Mouse (Mus musculus) kidney, embryonic 15.5 days (tissue): ENCODE results near the gene Itga6. TPM values are rescaled to one million over a fixed set of nuclear protein-coding genes. Genes with fewer than 3 reads are reported as not detected.

ENCODE experiments used
- ATAC-seq: fragments of 200-750 bp; cut with Nextera tagmentation; replicated peaks from 2 replicates; pipeline ENCODE4 v1.8.0; 2017; ENCODE audit warnings: moderate TSS enrichment; ENCODE audit not compliant: low FRiP score
- H3K27ac ChIP-seq: fragments of 300-500 bp; sonication (generic); 2 replicates; pipeline ENCODE4 v1.5.1; 2015; ENCODE audit warnings: mild to moderate bottlenecking, inconsistent platforms
- H3K27me3 ChIP-seq: fragments of 300-500 bp; sonication (generic); 2 replicates; pipeline ENCODE4 v1.6.1; 2015; ENCODE audit warnings: inconsistent platforms
- H3K36me3 ChIP-seq: fragments of 300-500 bp; sonication (generic); 2 replicates; pipeline ENCODE4 v1.6.1; 2015; ENCODE audit warnings: inconsistent platforms
- H3K4me1 ChIP-seq: fragments of 300-500 bp; sonication (generic); 2 replicates; pipeline ENCODE4 v1.6.1; 2015; ENCODE audit warnings: inconsistent platforms
- H3K4me2 ChIP-seq: fragments of 300-500 bp; sonication (generic); 2 replicates; pipeline ENCODE4 v1.6.1; 2015; ENCODE audit warnings: moderate library complexity, mild to moderate bottlenecking, inconsistent platforms
- H3K4me3 ChIP-seq: fragments of 300-500 bp; sonication (generic); replicated peaks from 2 replicates; pipeline ENCODE4 v1.5.1; 2015; ENCODE audit warnings: mild to moderate bottlenecking, inconsistent platforms
- H3K9ac ChIP-seq: fragments of 300-500 bp; sonication (generic); 2 replicates; pipeline ENCODE4 v1.6.1; 2015; ENCODE audit warnings: mild to moderate bottlenecking, inconsistent platforms
- H3K9me3 ChIP-seq: fragments of 300-500 bp; sonication (generic); replicated peaks from 2 replicates; pipeline ENCODE4 v1.6.1; 2016; ENCODE audit warnings: inconsistent platforms
- whole genome bisulfite sequencing: fragments of 180-500 bp; shearing (Covaris S2); methylation state at CpG from one replicate; pipeline ENCODE4 v1.1.7; 2015; ENCODE audit warnings: mixed read lengths; 5-methylcytosine and 5-hydroxymethylcytosine counted together
- polyA plus RNA-seq: library from polyadenylated mRNA; unstranded; fragments of >200 nt; fragmentation: Nextera tagmentation; extraction: Ambion mirVana; gene quantifications from 2 replicates; pipeline ENCODE4 v1.2.1, GENCODE M21; 2015

The Itga6 gene
- 69.9 and 74.6 TPM in 2 replicates for polyA plus RNA-seq

DNA sequence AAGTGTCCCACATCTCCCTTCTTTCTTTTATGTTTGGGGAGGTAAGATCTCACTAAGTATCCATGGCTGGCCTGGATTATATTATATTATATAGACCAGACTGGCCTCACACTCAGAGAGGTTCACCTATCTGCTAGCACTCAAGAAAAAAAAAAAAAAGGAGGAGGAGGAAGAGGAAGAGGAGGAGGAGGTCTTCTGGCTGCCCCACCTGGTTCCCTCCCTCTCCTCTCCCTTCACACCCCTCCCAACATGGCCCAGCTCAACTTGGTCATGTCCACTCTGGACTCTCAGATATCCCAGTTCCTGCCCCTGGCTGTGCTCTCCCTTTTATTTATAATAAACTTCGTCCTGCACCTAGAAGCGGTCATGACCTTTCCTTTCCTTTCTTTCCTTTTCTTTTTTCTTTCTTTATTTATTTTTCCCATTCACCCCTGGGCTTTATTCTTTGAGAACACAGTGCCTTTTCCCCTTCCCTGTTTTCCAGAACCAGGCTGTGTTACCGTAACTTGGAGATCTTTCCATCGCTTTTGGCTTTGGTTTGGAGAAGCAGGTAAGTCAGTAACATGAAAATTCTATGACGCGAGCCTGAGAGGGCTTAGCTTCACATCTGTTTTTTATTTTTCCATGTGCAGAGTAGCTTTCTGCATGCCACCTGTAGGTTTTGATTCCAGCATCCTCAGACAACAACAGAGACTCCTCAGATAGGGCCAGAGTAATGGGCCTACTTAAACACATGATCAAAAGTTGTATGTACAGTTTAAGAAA is at the start of gene Itga6:
Gene Itga6, plus strand, starts transcription at position 7 of the 765 bp plus-strand sequence.
- H3K4me2 ChIP-seq, result peak within 1 kb of the TSS; percentile 24
- no peaks in the 10 kb centered on the region for H3K9me3 ChIP-seq
- H3K4me3 ChIP-seq, result no peak within 1 kb of the TSS
- ATAC-seq, result no peak
- H3K27me3 ChIP-seq, result no peaks in the 10 kb centered on the region
- peaks cover 34% of the 10 kb centered on the region for H3K4me1 ChIP-seq
- H3K36me3 ChIP-seq, result no peaks in the 10 kb centered on the region
- H3K27ac ChIP-seq, result peak within 1 kb of the TSS; percentile 66
- H3K9ac ChIP-seq, result no peak within 1 kb of the TSS
- 81% methylated on average over 6 of the region's 6 CpGs for WGBS

DNA sequence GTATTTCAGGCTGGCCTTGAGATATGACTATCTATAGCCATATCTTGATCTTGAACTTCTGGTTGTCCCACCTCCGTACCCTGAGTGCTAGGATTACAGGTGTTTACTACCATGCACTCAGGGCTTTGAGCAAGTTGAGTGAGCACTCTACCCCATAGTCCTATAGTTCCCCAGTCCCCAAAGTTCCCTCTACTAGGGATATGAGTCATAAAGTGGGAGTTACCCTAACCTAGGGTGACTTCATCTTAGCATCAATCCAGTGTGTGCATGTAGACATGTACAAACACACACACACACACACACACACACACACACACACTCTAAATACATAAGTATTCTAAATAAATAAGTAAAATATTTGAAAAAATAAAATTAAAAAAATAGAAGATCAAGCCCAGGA is 48.6 kb upstream of the Itga6 start:
- Histone ChIP-seq H3K36me3 (no peaks in the 10 kb centered on the region), H3K27me3 (no peaks in the 10 kb centered on the region), H3K9me3 (0 out of 2 replicates have a peak, but pooled peaks cover 4% of the 10 kb centered on the region), H3K27ac (no peak overlapping the region), H3K4me3 (no peak overlapping the region), H3K4me1 (peaks cover 17% of the 10 kb centered on the region; the same call in 1 of the 2 replicates), H3K9ac (no peak overlapping the region), H3K4me2 (no peak overlapping the region)
- WGBS, result 87% methylated on average over 1 of the region's 1 CpGs
- ATAC-seq, result no peak

DNA sequence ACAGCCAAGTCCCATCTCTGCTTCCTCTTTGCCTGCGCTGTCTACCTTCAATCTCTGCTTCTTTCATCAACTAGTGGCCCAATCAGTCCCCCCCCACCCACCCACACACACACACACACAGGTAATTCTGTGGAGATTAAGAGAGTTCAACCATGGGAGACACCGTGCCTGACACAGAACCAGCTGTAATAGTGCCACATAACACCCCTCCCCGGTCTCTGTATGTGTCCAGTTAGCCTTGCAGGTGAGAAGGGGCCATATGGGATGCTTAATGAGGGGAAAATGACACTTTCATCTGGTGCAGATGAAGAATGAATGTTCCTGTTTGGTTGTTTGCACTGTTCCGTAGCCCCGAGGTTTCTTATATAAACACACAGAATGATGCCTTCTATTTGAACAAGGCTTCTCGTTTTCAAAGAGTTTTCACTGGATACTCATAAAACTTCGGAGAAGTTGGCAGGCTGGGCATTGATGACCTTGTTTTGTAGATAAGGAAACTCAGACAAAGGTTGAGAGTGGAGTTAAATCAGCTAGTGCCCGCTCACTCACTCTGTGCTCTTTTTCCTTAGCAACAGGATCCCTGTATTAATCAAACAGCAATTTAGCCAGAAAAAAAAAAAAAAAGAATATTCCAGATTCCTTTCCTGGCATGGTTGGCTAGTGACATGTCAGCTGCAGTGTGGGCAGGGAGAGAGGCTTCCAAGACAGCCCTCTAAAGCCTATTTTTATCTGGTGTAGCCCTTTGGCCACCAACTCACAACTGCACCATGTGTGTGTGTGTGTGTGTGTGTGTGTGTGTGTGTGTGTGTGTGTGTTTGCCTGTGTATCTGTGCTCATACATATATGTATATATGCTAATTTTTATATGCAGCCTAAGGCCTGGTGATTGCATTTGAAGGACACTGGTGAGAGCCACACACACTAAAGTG is 47.7 kb upstream of the Itga6 start:
- no peaks in the 10 kb centered on the region for H3K36me3 ChIP-seq
- H3K4me3 ChIP-seq, result no peak overlapping the region
- H3K9ac ChIP-seq, result no peak overlapping the region
- WGBS, result 38% methylated on average over 8 of the region's 8 CpGs
- 0 out of 2 replicates have a peak, but pooled peaks cover 4% of the 10 kb centered on the region for H3K9me3 ChIP-seq
- no peak for ATAC-seq
- H3K4me2 ChIP-seq, result no peak overlapping the region
- no peak overlapping the region for H3K27ac ChIP-seq
- no peaks in the 10 kb centered on the region for H3K27me3 ChIP-seq
- peaks cover 17% of the 10 kb centered on the region; the same call in 1 of the 2 replicates for H3K4me1 ChIP-seq

DNA sequence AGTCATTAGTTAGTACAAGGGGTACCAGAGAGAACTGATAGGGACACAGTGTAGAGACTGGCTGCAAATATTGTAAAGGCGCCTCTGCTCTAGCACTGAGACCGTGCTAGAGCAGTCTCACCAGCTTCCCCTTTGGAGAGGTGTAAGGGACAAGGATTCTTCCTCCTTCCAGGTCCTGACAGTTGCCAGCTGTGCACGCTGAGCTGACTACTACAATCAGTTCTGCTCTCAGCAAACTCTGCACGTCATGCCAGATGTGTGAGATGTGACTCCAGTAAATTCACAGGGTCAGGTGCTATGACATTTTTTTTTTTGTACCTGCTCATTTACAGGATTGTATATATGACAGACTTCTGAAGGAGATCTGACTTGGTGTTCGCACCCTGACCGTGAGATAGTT is 47.0 kb upstream of the Itga6 start:
- H3K27me3 ChIP-seq, result no peaks in the 10 kb centered on the region
- H3K4me2 ChIP-seq, result no peak overlapping the region
- 80% methylated on average over 6 of the region's 6 CpGs for WGBS
- peaks cover 17% of the 10 kb centered on the region; the same call in 1 of the 2 replicates for H3K4me1 ChIP-seq
- H3K9ac ChIP-seq, result no peak overlapping the region
- no peak overlapping the region for H3K27ac ChIP-seq
- no peaks in the 10 kb centered on the region for H3K36me3 ChIP-seq
- 0 out of 2 replicates have a peak, but pooled peaks have one; percentile 18 for ATAC-seq
- 0 out of 2 replicates have a peak, but pooled peaks cover 4% of the 10 kb centered on the region for H3K9me3 ChIP-seq
- no peak overlapping the region for H3K4me3 ChIP-seq

DNA sequence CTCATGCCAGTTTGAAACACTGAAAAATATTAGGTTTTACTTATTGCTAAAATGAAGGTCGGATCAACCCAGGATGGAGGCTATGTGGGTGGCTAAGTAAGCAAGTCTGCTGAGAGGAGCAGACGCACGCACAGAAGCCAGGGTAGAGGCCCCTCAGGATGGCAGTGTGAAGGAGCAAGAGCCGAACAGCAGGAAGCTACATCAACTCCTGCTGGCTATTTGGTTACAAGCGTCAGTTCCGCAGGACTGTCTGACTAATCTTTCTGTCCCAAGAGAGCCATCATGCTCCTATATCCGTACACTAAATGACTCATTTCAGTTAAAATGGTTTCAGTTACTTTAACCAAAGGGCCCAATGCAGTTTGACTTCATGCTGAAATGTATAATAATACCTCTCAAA is 46.5 kb upstream of the Itga6 start:
- 34% methylated on average over 7 of the region's 7 CpGs for WGBS
- no peaks in the 10 kb centered on the region for H3K36me3 ChIP-seq
- no peak overlapping the region for H3K27ac ChIP-seq
- H3K4me2 ChIP-seq, result no peak overlapping the region
- H3K27me3 ChIP-seq, result no peaks in the 10 kb centered on the region
- H3K9ac ChIP-seq, result no peak overlapping the region
- 0 out of 2 replicates have a peak, but pooled peaks cover 4% of the 10 kb centered on the region for H3K9me3 ChIP-seq
- H3K4me1 ChIP-seq, result peaks cover 17% of the 10 kb centered on the region; the same call in 1 of the 2 replicates
- no peak for ATAC-seq
- H3K4me3 ChIP-seq, result no peak overlapping the region

DNA sequence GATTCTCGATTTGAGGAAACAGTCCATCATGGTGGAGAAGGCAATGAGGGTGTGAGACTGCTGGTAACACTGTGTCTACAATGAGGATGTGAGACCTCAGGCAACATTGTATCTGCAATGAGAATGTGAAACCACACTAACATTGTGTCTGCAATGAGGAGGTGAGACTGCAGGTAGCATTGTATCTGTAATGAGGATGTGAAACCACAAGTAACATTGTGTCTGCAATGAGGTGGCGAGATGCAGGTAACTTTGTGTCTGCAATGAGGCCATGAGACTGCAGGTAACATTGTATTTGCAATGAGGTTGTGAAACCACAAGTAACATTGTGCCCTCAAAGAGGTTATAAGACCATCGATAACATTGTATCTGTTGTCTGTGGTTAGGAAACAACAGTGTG is 44.1 kb upstream of the Itga6 start:
- Histone ChIP-seq H3K27me3 (no peaks in the 10 kb centered on the region), H3K9me3 (0 out of 2 replicates have a peak, but pooled peaks cover 4% of the 10 kb centered on the region), H3K4me3 (no peak overlapping the region), H3K36me3 (no peaks in the 10 kb centered on the region), H3K9ac (no peak overlapping the region), H3K4me1 (peaks cover 17% of the 10 kb centered on the region; the same call in 1 of the 2 replicates), H3K27ac (no peak overlapping the region), H3K4me2 (no peak overlapping the region)
- WGBS, result 91% methylated on average over 3 of the region's 3 CpGs
- no peak for ATAC-seq

DNA sequence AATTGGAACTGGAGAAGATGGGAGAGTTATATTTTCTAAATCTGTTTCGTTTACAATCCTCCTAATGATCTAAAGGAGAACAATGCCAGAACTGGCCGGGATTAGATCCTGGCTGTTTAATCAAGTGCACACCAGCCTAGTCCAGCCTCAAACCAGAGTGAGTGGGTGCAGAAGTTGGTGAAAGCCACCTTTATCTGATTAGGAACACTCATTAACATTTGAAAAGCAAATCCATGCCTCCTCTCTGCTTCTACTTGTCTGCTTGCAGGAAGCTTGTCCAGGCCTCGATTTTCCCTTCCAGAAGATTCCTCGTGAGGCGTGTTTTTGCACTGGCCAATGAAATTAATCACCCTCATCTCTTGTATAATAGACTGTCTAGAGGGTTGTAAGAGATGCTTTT is 41.1 kb upstream of the Itga6 start:
- no peaks in the 10 kb centered on the region for H3K4me1 ChIP-seq
- no peak overlapping the region for H3K27ac ChIP-seq
- no peak overlapping the region for H3K9ac ChIP-seq
- H3K4me2 ChIP-seq, result no peak overlapping the region
- WGBS, result 81% methylated on average over 5 of the region's 5 CpGs
- H3K36me3 ChIP-seq, result no peaks in the 10 kb centered on the region
- no peak overlapping the region for H3K4me3 ChIP-seq
- 0 out of 2 replicates have a peak, but pooled peaks cover 4% of the 10 kb centered on the region for H3K9me3 ChIP-seq
- ATAC-seq, result no peak
- H3K27me3 ChIP-seq, result no peaks in the 10 kb centered on the region

DNA sequence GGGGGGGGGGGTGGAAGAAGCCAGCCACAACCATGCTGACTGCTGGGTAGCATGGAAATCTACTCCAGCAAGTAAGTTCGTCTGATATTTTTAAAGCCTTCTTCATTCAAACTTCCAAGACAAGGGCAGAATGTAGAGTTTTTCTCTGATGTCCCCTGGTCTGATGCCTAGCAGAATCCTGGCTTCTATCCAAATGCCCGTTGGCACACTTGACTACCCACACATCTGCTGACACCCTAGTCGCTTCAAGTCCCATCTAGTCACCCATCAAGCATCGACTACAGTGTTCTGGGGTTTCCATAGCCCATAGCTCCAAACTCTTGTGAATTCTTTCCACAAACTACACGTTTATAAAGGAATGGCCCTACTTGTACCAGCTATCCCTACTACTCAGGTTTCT is 36.5 kb upstream of the Itga6 start:
- H3K4me2 ChIP-seq, result no peak overlapping the region
- no peaks in the 10 kb centered on the region for H3K4me1 ChIP-seq
- H3K27ac ChIP-seq, result no peak overlapping the region
- H3K36me3 ChIP-seq, result no peaks in the 10 kb centered on the region
- H3K9ac ChIP-seq, result no peak overlapping the region
- H3K27me3 ChIP-seq, result no peaks in the 10 kb centered on the region
- 76% methylated on average over 5 of the region's 5 CpGs for WGBS
- ATAC-seq, result no peak
- H3K9me3 ChIP-seq, result no peaks in the 10 kb centered on the region
- H3K4me3 ChIP-seq, result no peak overlapping the region

DNA sequence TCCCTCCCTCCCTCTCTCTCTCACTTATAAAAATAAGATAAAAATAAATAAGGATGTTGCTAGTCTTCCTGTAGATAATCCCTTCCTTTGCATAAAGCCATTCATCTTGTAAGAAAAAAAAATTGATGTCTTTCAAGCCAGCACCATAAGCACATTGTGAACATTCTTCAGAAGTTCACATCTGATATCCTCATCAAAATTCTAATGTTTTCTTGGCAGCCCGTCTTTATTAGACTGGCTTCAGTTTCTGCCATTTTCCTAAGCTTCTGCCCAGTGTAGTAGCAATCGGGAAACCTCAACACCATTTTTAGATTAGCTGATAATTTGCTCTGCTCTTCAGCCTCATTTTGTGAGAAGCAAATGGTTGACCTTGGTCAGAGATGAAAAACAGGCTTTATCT is 33.8 kb upstream of the Itga6 start:
- WGBS, result 77% methylated on average over 2 of the region's 2 CpGs
- no peaks in the 10 kb centered on the region for H3K9me3 ChIP-seq

DNA sequence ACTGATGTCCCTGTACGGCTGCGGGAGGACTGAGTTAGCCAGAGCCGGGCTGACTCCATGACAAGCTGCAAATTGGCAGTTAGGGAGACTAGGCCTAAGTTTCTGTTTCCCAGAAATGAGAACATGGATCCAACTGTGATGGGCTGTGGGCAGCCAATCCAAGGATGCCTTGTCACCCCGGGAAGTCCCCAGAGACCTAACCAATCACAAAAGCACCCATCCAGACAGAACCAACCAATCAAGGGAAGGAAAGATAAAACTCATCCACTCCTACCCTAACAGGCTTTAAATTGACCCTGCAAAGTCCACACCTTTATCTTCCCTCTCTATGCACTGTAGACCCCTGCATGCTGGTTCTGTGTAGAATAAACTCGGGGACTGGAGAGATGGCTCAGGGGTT is 31.0 kb upstream of the Itga6 start:
- Histone ChIP-seq H3K9me3 (no peaks in the 10 kb centered on the region), H3K27me3 (0 out of 2 replicates have a peak, but pooled peaks cover 4% of the 10 kb centered on the region), H3K4me1 (peaks cover 4% of the 10 kb centered on the region; the same call in 1 of the 2 replicates), H3K4me3 (no peak overlapping the region), H3K9ac (no peak overlapping the region), H3K36me3 (no peaks in the 10 kb centered on the region), H3K27ac (no peak overlapping the region), H3K4me2 (no peak overlapping the region)
- 90% methylated on average over 5 of the region's 5 CpGs for WGBS
- no peak for ATAC-seq

More for the DNA sequence above, 33.8 kb upstream of the Itga6 start:
- H3K27ac ChIP-seq, result no peak overlapping the region
- no peaks in the 10 kb centered on the region for H3K27me3 ChIP-seq
- H3K4me3 ChIP-seq, result no peak overlapping the region
- no peaks in the 10 kb centered on the region for H3K4me1 ChIP-seq
- ATAC-seq, result no peak
- H3K9ac ChIP-seq, result no peak overlapping the region
- no peak overlapping the region for H3K4me2 ChIP-seq
- H3K36me3 ChIP-seq, result no peaks in the 10 kb centered on the region

DNA sequence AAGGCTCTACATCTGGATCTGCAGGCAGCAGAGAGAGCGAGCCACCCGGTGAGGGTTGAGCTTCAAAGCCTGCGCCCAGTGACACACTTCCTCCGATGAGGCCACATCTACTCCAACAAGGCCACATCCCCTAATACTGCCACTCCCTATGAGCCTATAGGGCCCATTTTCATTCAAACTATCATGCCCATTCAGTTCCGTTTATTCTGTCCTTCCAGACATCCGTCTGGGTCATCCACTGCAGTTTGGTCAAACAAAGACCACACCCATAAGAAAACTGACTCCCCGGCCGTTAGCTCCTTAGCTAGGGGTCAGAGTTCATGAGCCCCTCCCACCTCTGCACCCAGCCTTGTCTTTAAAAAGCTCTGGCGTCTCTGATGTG is 26.4 kb upstream of the Itga6 start:
- H3K9me3 ChIP-seq, result no peaks in the 10 kb centered on the region
- H3K36me3 ChIP-seq, result no peaks in the 10 kb centered on the region
- peaks cover 5% of the 10 kb centered on the region; the same call in 1 of the 2 replicates for H3K4me1 ChIP-seq
- no peak overlapping the region for H3K4me2 ChIP-seq
- H3K27ac ChIP-seq, result no peak overlapping the region
- no peak for ATAC-seq
- H3K4me3 ChIP-seq, result no peak overlapping the region
- WGBS, result 38% methylated on average over 9 of the region's 9 CpGs
- H3K27me3 ChIP-seq, result 0 out of 2 replicates have a peak, but pooled peaks cover 4% of the 10 kb centered on the region
- no peak overlapping the region for H3K9ac ChIP-seq
